Mouse (Mus musculus): ENCODE measurements around the gene Ggt5. TPM values are rescaled to one million over a fixed set of nuclear protein-coding genes. Genes with fewer than 3 reads are reported as not detected.
A peak's percentile ranks its signal among the peaks of the same experiment; 100 is the strongest.

The Ggt5 gene
- polyA plus RNA-seq, 1 experiment from 2014 or later: 3.9 TPM

DNA sequence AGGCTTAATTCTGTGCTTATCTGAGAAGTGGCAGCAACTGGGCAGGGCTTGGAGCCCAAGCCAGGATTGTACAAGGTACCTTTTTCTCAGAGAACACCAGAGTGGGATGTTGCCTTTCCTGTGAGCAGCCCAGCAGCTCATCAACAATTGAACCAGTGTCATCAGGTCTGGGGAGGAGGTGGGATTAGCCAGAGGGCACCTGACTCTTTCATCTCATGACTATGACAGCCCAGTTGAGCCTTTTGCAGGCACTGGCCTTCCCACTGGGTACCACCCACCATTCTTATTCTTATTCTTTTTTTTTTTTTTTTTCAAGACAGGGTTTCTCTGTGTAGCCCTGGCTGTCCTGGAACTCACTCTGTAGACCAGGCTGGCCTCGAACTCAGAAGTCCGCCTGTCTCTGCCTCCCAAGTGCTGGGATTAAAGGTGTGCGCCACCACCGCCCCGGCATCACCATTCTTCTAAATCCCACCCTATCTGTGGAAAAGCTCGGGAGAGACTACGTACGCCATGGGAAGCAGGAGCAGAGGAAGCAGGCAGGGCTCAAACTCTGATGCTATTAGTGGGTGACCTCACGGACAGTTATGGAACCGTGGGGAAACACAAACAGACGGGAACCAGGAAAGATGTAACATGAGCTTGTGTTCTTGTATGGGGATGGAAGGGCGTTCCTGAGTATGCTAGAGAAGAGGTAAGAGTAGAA is 47.1 kb downstream of the Ggt5 start:
- 86% methylated on average over 11 of the region's 12 CpGs for WGBS
- no peaks in the 10 kb centered on the region for H3K27me3 ChIP-seq (ENCODE audit: control insufficient read depth, insufficient read depth, low read length)
- H3K9me3 ChIP-seq (ENCODE audit: control insufficient read depth, low read length): no peaks in the 10 kb centered on the region
- no peak for ATAC-seq (ENCODE audit: low FRiP score, low TSS enrichment)
- H3K27ac ChIP-seq (ENCODE audit: low read depth, low read length): no peak overlapping the region
- H3K4me2 ChIP-seq (replicated peaks; ENCODE audit: low read depth, low read length): no peak overlapping the region
- H3K9ac ChIP-seq (ENCODE audit: low read depth, low read length): no peak overlapping the region
- no peak overlapping the region for H3K4me3 ChIP-seq (ENCODE audit: low read length)
- no peaks in the 10 kb centered on the region for H3K4me1 ChIP-seq (ENCODE audit: control insufficient read depth, insufficient read depth, low read length)
- no peaks in the 10 kb centered on the region for H3K36me3 ChIP-seq (ENCODE audit: control insufficient read depth, insufficient read depth, low read length)

DNA sequence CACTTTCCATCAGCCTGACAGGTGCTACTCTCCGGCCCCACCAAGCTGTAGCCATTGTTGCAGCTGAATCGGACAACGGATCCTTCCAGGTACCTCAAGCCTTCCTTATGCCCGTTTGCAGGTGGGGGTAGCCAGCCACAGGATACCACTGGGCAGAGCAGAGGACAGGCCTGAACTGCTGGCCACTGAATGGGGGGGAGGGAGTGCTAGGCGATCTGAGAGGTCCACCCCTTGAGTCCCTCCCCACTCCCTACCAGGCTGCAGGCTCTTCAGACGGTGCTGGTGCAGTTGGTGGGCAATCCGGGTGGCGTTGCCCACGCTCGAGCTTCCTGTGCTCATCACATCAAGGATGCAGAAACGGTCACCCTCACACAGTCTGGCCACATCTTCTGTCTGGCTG is 48.6 kb downstream of the Ggt5 start:
- Histone ChIP-seq H3K27me3 (ENCODE audit: control insufficient read depth, insufficient read depth, low read length) (no peaks in the 10 kb centered on the region), H3K9me3 (ENCODE audit: control insufficient read depth, low read length) (no peaks in the 10 kb centered on the region), H3K36me3 (ENCODE audit: control insufficient read depth, insufficient read depth, low read length) (no peaks in the 10 kb centered on the region), H3K4me1 (ENCODE audit: control insufficient read depth, insufficient read depth, low read length) (no peaks in the 10 kb centered on the region), H3K9ac (ENCODE audit: low read depth, low read length) (no peak overlapping the region), H3K27ac (ENCODE audit: low read depth, low read length) (no peak overlapping the region), H3K4me3 (ENCODE audit: low read length) (no peak overlapping the region), H3K4me2 (replicated peaks; ENCODE audit: low read depth, low read length) (no peak overlapping the region)
- no peak for ATAC-seq (ENCODE audit: low FRiP score, low TSS enrichment)
- WGBS: 94% methylated on average over 11 of the region's 11 CpGs

DNA sequence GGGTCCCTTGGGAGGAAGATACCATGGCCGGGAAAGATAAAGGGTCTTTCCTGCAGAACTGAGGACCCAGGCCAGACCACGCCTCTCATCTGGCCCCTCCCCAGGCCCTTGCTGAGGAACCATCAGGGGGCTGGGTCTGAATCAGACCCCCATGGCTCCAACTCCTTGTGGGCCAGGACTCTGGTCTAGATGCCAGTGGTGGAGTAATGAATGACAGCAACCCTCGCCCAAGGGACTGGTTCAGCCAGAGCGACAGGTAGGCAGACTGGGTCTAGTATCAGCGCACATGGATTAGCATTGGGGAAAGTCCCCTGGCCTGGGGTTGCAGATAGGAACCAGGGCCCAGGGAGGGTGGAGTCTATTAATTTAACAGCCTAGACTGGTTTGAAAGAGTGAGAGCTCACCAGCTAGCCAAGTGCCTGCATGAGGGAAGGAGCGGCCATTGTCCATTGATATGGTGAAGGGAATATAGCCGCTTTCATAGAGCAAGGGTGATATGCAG is 52.6 kb downstream of the Ggt5 start:
- Histone ChIP-seq H3K9me3 (ENCODE audit: control insufficient read depth, low read length) (no peaks in the 10 kb centered on the region), H3K27ac (ENCODE audit: low read depth, low read length) (no peak overlapping the region), H3K4me2 (replicated peaks; ENCODE audit: low read depth, low read length) (no peak overlapping the region), H3K36me3 (ENCODE audit: control insufficient read depth, insufficient read depth, low read length) (0 out of 2 replicates have a peak, but pooled peaks cover 2% of the 10 kb centered on the region), H3K9ac (ENCODE audit: low read depth, low read length) (no peak overlapping the region), H3K27me3 (ENCODE audit: control insufficient read depth, insufficient read depth, low read length) (no peaks in the 10 kb centered on the region), H3K4me3 (ENCODE audit: low read length) (no peak overlapping the region), H3K4me1 (ENCODE audit: control insufficient read depth, insufficient read depth, low read length) (peaks cover 9% of the 10 kb centered on the region)
- no peak for ATAC-seq (ENCODE audit: low FRiP score, low TSS enrichment)
- WGBS: 90% methylated on average over 7 of the region's 7 CpGs

DNA sequence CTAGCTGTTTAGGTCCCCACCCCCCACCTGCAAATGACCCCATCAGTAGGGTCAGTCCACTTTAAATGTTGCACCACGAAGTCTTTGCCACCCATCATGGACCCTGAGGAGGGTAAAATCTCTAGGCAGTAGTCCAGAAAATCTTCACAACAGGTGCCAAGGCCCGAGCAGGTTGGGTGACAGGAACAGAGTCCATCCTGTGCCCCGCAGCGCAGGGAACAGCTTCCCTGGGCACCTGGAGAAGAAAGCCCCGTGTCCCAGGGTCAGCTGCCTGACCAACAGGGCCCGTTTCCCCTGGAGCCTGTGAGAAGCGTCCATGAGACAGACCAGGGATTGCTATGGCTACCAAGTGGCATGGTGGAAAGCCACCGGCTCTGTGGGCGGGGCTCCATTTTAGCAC is 53.3 kb downstream of the Ggt5 start:
- H3K4me3 ChIP-seq (ENCODE audit: low read length): no peak overlapping the region
- H3K27ac ChIP-seq (ENCODE audit: low read depth, low read length): no peak overlapping the region
- WGBS: 83% methylated on average over 9 of the region's 9 CpGs
- ATAC-seq (ENCODE audit: low FRiP score, low TSS enrichment): no peak
- H3K27me3 ChIP-seq (ENCODE audit: control insufficient read depth, insufficient read depth, low read length): no peaks in the 10 kb centered on the region
- no peak overlapping the region for H3K4me2 ChIP-seq (replicated peaks; ENCODE audit: low read depth, low read length)
- H3K9ac ChIP-seq (ENCODE audit: low read depth, low read length): no peak overlapping the region
- no peaks in the 10 kb centered on the region for H3K9me3 ChIP-seq (ENCODE audit: control insufficient read depth, low read length)
- H3K36me3 ChIP-seq (ENCODE audit: control insufficient read depth, insufficient read depth, low read length): peaks cover 2% of the 10 kb centered on the region; the same call in 1 of the 2 replicates
- H3K4me1 ChIP-seq (ENCODE audit: control insufficient read depth, insufficient read depth, low read length): peaks cover 9% of the 10 kb centered on the region

DNA sequence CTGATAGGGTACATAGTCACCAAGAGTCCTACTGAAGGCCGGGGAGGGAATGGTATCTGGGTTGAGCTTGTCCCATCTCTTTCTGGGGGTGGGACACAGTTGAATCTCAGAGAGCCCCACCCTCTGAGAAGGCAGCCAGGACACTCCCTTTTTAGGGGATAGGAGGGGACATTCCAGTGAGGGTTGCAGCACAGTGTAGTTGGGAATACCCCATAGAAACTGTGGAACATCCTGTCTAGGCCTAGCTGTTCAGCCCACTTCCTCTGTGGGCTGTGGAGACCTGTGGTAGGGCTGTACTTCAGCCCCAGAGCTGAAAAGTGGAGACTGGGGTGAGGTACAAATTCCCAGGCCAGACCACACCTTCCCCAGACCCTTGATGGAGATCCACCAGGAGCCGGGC is 53.8 kb downstream of the Ggt5 start:
- H3K9me3 ChIP-seq (ENCODE audit: control insufficient read depth, low read length): no peaks in the 10 kb centered on the region
- ATAC-seq (ENCODE audit: low FRiP score, low TSS enrichment): no peak
- H3K9ac ChIP-seq (ENCODE audit: low read depth, low read length): no peak overlapping the region
- WGBS: 85% methylated on average over 2 of the region's 2 CpGs
- H3K36me3 ChIP-seq (ENCODE audit: control insufficient read depth, insufficient read depth, low read length): peaks cover 2% of the 10 kb centered on the region; the same call in 1 of the 2 replicates
- no peak overlapping the region for H3K4me2 ChIP-seq (replicated peaks; ENCODE audit: low read depth, low read length)
- H3K4me1 ChIP-seq (ENCODE audit: control insufficient read depth, insufficient read depth, low read length): peaks cover 9% of the 10 kb centered on the region
- no peaks in the 10 kb centered on the region for H3K27me3 ChIP-seq (ENCODE audit: control insufficient read depth, insufficient read depth, low read length)
- H3K27ac ChIP-seq (ENCODE audit: low read depth, low read length): no peak overlapping the region
- H3K4me3 ChIP-seq (ENCODE audit: low read length): no peak overlapping the region

DNA sequence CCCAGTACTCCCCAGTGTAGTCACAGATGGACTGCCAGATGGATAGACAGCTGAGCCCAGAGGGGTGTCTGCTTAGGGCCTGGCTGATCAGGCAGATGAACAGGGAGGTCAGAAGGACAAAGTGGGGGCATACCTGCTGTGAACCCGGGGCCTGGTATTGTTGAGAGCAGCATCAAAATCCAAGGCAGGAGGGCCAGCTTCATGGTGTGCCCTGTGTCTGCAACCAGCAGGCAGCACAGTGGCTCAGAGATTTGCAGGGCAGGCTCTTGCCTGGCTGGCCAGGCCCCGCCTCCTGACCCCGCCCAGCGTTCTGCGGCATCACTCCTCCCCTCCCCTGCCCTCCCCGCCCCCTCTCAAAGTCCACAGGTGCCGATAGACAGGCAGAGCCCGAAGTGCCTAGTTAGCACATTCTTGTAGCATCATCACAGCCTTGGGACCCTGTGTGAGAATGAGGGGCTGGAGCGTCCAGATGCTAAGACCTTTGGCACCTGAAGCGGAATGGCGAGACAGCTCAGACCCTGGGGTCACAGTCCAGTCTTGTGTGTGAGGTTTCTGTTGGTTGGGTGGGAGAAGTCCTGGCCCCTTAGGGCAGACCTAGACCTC is 54.7 kb downstream of the Ggt5 start, which contains the start of gene Susd2:
TSS of gene Susd2 (minus strand) at position 268 of the 603 bp plus-strand sequence.
- peaks cover 2% of the 10 kb centered on the region; the same call in 1 of the 2 replicates for H3K36me3 ChIP-seq (ENCODE audit: control insufficient read depth, insufficient read depth, low read length)
- no peak within 1 kb of the TSS for H3K9ac ChIP-seq (ENCODE audit: low read depth, low read length)
- no peak within 1 kb of the TSS for H3K4me3 ChIP-seq (ENCODE audit: low read length)
- peaks cover 9% of the 10 kb centered on the region for H3K4me1 ChIP-seq (ENCODE audit: control insufficient read depth, insufficient read depth, low read length)
- no peaks in the 10 kb centered on the region for H3K27me3 ChIP-seq (ENCODE audit: control insufficient read depth, insufficient read depth, low read length)
- H3K4me2 ChIP-seq (replicated peaks; ENCODE audit: low read depth, low read length): peak within 1 kb of the TSS; percentile 34
- 5% methylated on average over 11 of the region's 11 CpGs for WGBS
- peak; percentile 63 for ATAC-seq (ENCODE audit: low FRiP score, low TSS enrichment)
- H3K27ac ChIP-seq (ENCODE audit: low read depth, low read length): 0 out of 2 replicates have a peak within 1 kb of the TSS, but pooled peaks have one; percentile 8
- H3K9me3 ChIP-seq (ENCODE audit: control insufficient read depth, low read length): no peaks in the 10 kb centered on the region

DNA sequence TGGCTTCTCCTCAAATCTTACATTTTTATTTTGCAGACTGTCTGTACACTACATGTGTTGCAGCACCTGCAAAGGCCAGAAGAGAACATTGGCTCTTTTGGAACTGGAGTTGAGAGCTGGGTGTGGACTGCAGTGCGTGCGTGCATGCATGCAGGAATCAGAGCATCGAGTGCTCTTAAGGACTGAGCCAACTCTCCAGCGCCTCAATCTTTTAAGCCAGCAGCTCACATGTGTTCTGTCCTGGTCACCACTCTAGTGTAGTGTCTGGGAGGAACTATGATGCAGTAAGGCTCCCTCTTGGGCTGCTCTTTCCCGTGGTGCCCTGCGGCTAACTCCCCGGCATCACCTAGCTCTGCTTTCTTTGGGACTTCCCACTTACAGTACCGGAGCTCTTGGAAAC is 56.5 kb downstream of the Ggt5 start:
- no peak for ATAC-seq (ENCODE audit: low FRiP score, low TSS enrichment)
- Histone ChIP-seq H3K9ac (ENCODE audit: low read depth, low read length) (no peak overlapping the region), H3K9me3 (ENCODE audit: control insufficient read depth, low read length) (no peaks in the 10 kb centered on the region), H3K4me2 (replicated peaks; ENCODE audit: low read depth, low read length) (no peak overlapping the region), H3K4me3 (ENCODE audit: low read length) (no peak overlapping the region), H3K27ac (ENCODE audit: low read depth, low read length) (no peak overlapping the region), H3K36me3 (ENCODE audit: control insufficient read depth, insufficient read depth, low read length) (peaks cover 12% of the 10 kb centered on the region; the same call in 1 of the 2 replicates), H3K4me1 (ENCODE audit: control insufficient read depth, insufficient read depth, low read length) (peaks cover 9% of the 10 kb centered on the region), H3K27me3 (ENCODE audit: control insufficient read depth, insufficient read depth, low read length) (no peaks in the 10 kb centered on the region)
- WGBS: 92% methylated on average over 8 of the region's 8 CpGs

DNA sequence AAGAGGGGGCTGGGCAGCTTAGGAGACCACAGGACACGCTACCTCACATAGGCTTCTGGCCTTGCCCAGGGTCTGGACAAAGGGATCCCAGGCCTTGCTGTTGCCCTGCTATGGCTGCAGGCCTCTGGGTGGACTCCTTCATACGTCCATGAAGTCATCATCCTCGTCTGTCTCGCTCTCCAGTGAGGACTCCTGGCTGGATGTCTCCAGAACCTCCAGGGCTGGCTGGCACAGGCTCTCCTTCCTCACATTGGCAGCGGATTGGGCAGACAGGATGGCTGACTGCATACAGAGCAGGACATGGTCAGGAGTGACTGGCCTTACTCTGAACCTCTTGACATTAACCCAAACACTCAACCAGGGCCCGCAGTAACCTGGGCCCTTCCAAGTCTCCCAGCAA is 57.3 kb downstream of the Ggt5 start:
- no peak overlapping the region for H3K27ac ChIP-seq (ENCODE audit: low read depth, low read length)
- no peak overlapping the region for H3K9ac ChIP-seq (ENCODE audit: low read depth, low read length)
- H3K4me2 ChIP-seq (replicated peaks; ENCODE audit: low read depth, low read length): no peak overlapping the region
- WGBS: 96% methylated on average over 6 of the region's 6 CpGs
- peaks cover 20% of the 10 kb centered on the region; the same call in 1 of the 2 replicates for H3K36me3 ChIP-seq (ENCODE audit: control insufficient read depth, insufficient read depth, low read length)
- no peak overlapping the region for H3K4me3 ChIP-seq (ENCODE audit: low read length)
- no peaks in the 10 kb centered on the region for H3K9me3 ChIP-seq (ENCODE audit: control insufficient read depth, low read length)
- peaks cover 9% of the 10 kb centered on the region for H3K4me1 ChIP-seq (ENCODE audit: control insufficient read depth, insufficient read depth, low read length)
- no peak for ATAC-seq (ENCODE audit: low FRiP score, low TSS enrichment)
- no peaks in the 10 kb centered on the region for H3K27me3 ChIP-seq (ENCODE audit: control insufficient read depth, insufficient read depth, low read length)

DNA sequence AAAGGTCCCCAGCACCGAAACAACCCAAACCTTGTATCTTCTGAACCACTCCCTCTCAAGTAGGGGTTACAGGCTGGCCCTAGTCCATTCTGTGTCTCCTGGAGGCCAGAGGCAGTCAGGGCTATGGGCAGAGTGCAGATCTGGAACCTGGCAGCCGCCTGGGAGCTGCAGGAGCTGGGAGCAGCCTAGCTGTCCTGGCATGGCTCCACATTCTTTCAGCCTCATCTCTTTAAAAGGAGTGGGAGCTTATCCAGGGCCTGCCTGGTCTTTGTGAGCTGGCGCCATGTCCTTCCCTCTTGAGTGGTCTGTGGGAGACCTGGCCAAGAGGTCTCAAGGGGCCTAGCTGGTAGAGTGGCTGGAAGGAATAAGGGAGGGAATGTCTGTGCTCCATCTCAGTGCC is 58.2 kb downstream of the Ggt5 start:
- Histone ChIP-seq H3K9me3 (ENCODE audit: control insufficient read depth, low read length) (no peaks in the 10 kb centered on the region), H3K4me2 (replicated peaks; ENCODE audit: low read depth, low read length) (no peak overlapping the region), H3K27me3 (ENCODE audit: control insufficient read depth, insufficient read depth, low read length) (no peaks in the 10 kb centered on the region), H3K36me3 (ENCODE audit: control insufficient read depth, insufficient read depth, low read length) (peaks cover 29% of the 10 kb centered on the region), H3K27ac (ENCODE audit: low read depth, low read length) (no peak overlapping the region), H3K4me3 (ENCODE audit: low read length) (no peak overlapping the region), H3K4me1 (ENCODE audit: control insufficient read depth, insufficient read depth, low read length) (peaks cover 9% of the 10 kb centered on the region), H3K9ac (ENCODE audit: low read depth, low read length) (no peak overlapping the region)
- 88% methylated on average over 3 of the region's 3 CpGs for WGBS
- no peak for ATAC-seq (ENCODE audit: low FRiP score, low TSS enrichment)
